Mouse (Mus musculus): ENCODE data around the gene Plxnc1. TPM values are rescaled to one million over a fixed set of nuclear protein-coding genes. Genes with fewer than 3 reads are reported as not detected.

Gene Plxnc1
- total RNA-seq, 2 experiments from 2014 or later = 0.33 to 0.59 TPM

- intact Hi-C loops (cut with DNase I) = loop anchor here (10.0 kb wide), 1 partner anchor 140 kb away; no protein-coding TSS in a partner anchor
- no peak overlapping the region for H3K27ac ChIP-seq
- DNase-seq = peak; percentile 54
- peak overlapping the region; percentile 82 for H3K4me3 ChIP-seq
- no peak for TF ChIP-seq CTCF (IDR thresholded peaks at IDR 0.05)
These were observed 624 bp upstream of the Plxnc1 start for GRCm38 (mm10) chr10:94945206-94945711.

- TF ChIP-seq CTCF (IDR thresholded peaks at IDR 0.05) = peak; percentile 53
- intact Hi-C loops (cut with DNase I) = loop anchor here (5.0 to 10.0 kb wide), 2 partner anchors 139 to 322 kb away; no protein-coding TSS in a partner anchor
- peak; percentile 70 for DNase-seq
- Histone ChIP-seq H3K4me3 (peak overlapping the region; percentile 82), H3K27ac (0 out of 2 replicates have a peak overlapping the region, but pooled peaks have one; percentile 31)
These were observed 567 bp downstream of the Plxnc1 start for GRCm38 (mm10) chr10:94943846-94944690.

GRCm38 (mm10) chr10:94943401-94943845, 1.2 kb downstream of the Plxnc1 start:
- H3K27ac ChIP-seq = 0 out of 2 replicates have a peak overlapping the region, but pooled peaks have one; percentile 31
- H3K4me3 ChIP-seq = peak overlapping the region; percentile 82
- no peak for TF ChIP-seq CTCF (IDR thresholded peaks at IDR 0.05)
- DNase-seq = peak; percentile 32
- intact Hi-C loops (cut with DNase I) = loop anchor here (5.0 to 10.0 kb wide), 2 partner anchors 139 to 321 kb away; no protein-coding TSS in a partner anchor

- peak; percentile 28 for DNase-seq
- no peak for TF ChIP-seq CTCF (IDR thresholded peaks at IDR 0.05)
These were observed 2.1 kb downstream of the Plxnc1 start for GRCm38 (mm10) chr10:94942449-94943041.

GRCm38 (mm10) chr10:94941551-94941950, 3.1 kb downstream of the Plxnc1 start:
- no peak for TF ChIP-seq CTCF (IDR thresholded peaks at IDR 0.05)
- Histone ChIP-seq H3K4me3 (no peak overlapping the region), H3K27ac (no peak overlapping the region)
- no peak for DNase-seq
- intact Hi-C loops (cut with DNase I) = loop anchor here (5.0 to 10.0 kb wide), 2 partner anchors 137 to 319 kb away; no protein-coding TSS in a partner anchor

More at GRCm38 (mm10) chr10:94942449-94943041, 2.1 kb downstream of the Plxnc1 start:
- H3K4me3 ChIP-seq = peak overlapping the region; percentile 82
- no peak overlapping the region for H3K27ac ChIP-seq
- intact Hi-C loops (cut with DNase I) = loop anchor here (5.0 to 10.0 kb wide), 2 partner anchors 138 to 320 kb away; no protein-coding TSS in a partner anchor

GRCm38 (mm10) chr10:94940786-94941185, 3.8 kb downstream of the Plxnc1 start:
- no peak overlapping the region for H3K27ac ChIP-seq
- no peak for DNase-seq
- intact Hi-C loops (cut with DNase I) = loop anchor here (5.0 to 10.0 kb wide), 2 partner anchors 136 to 318 kb away; no protein-coding TSS in a partner anchor
- TF ChIP-seq CTCF (IDR thresholded peaks at IDR 0.05) = no peak
- no peak overlapping the region for H3K4me3 ChIP-seq

- Histone ChIP-seq H3K4me3 (no peak overlapping the region), H3K27ac (no peak overlapping the region)
- intact Hi-C loops (cut with DNase I) = loop anchor here (5.0 to 10.0 kb wide), 2 partner anchors 135 to 318 kb away; no protein-coding TSS in a partner anchor
- TF ChIP-seq CTCF (IDR thresholded peaks at IDR 0.05) = no peak
- DNase-seq = no peak
These were observed 4.6 kb downstream of the Plxnc1 start for GRCm38 (mm10) chr10:94940061-94940460.

- no peak overlapping the region for H3K27ac ChIP-seq
- intact Hi-C loops (cut with DNase I) = no loop called here
- no peak for DNase-seq
- H3K4me3 ChIP-seq = no peak overlapping the region
- TF ChIP-seq CTCF (IDR thresholded peaks at IDR 0.05) = no peak
These were observed 5.7 kb downstream of the Plxnc1 start for GRCm38 (mm10) chr10:94938899-94939298.

GRCm38 (mm10) chr10:94938320-94938719, 6.3 kb downstream of the Plxnc1 start:
- H3K4me3 ChIP-seq = no peak overlapping the region
- no peak for TF ChIP-seq CTCF (IDR thresholded peaks at IDR 0.05)
- no peak overlapping the region for H3K27ac ChIP-seq
- DNase-seq = no peak
- intact Hi-C loops (cut with DNase I) = no loop called here

- intact Hi-C loops (cut with DNase I) = no loop called here
- DNase-seq = no peak
- TF ChIP-seq CTCF (IDR thresholded peaks at IDR 0.05) = no peak
- no peak overlapping the region for H3K4me3 ChIP-seq
- H3K27ac ChIP-seq = no peak overlapping the region
These were observed 9.4 kb downstream of the Plxnc1 start for GRCm38 (mm10) chr10:94935270-94935669.

GRCm38 (mm10) chr10:94934151-94934614, 10.5 kb downstream of the Plxnc1 start:
- DNase-seq = no peak
- no peak for TF ChIP-seq CTCF (IDR thresholded peaks at IDR 0.05)
- Histone ChIP-seq H3K4me3 (no peak overlapping the region), H3K27ac (no peak overlapping the region)
- intact Hi-C loops (cut with DNase I) = no loop called here

Measured in gastrocnemius, adult 2 months (tissue).